Mouse (Mus musculus): ENCODE results near the gene St13.

GRCm38 (mm10) chr15:81421454-81421853 is 21.6 kb upstream of the St13 start:
- no peak for TF ChIP-seq CTCF (IDR thresholded peaks at IDR 0.05; ENCODE audit: low read depth)
- no peak for TF ChIP-seq EP300 (IDR thresholded peaks at IDR 0.05; ENCODE audit: low read depth)

Data from liver, embryonic 14.5 days (tissue).